Mouse (Mus musculus): ENCODE results near the gene Crybg3.

DNA sequence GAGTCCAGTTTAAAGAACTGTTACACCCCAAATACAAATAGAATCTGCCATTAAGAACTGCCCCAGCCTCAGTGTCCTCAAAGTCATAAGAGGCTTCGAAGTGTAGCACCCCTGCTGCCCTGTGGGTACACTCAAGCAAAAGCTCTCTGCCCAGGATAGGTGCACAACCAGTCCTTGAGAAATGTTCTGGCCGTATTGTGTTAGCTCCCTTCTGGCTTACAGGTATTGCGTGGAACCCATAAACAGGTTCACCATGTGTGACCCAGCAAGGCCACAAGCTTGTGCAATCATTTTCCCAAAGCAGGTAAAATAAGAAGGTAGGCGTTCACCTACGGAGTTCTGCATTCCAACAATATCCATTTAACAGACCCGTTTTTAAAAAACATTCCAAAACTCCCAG, 3.5 kb downstream of the Crybg3 start:
- TF ChIP-seq MAX (IDR thresholded peaks at IDR 0.05; ENCODE audit: low read depth), result no peak
- no peak for TF ChIP-seq REST (IDR thresholded peaks at IDR 0.05; ENCODE audit: insufficient read depth, insufficient read length)
- TF ChIP-seq POLR2A (IDR thresholded peaks at IDR 0.05; ENCODE audit: insufficient read length, low read depth), result no peak
- no peak for TF ChIP-seq USF1 (IDR thresholded peaks at IDR 0.05; ENCODE audit: low read depth)
- no peak for TF ChIP-seq MYOG (IDR thresholded peaks at IDR 0.05; ENCODE audit: control insufficient read depth in 1 of 3, insufficient read depth in 1 of 3, insufficient read length in 2 of 3, low read depth in 2 of 3)
- TF ChIP-seq POLR2AphosphoS2 (IDR thresholded peaks at IDR 0.05; ENCODE audit: insufficient read length, low read depth), result no peak
- TF ChIP-seq TCF12 (IDR thresholded peaks at IDR 0.05; ENCODE audit: insufficient read depth, poor library complexity, severe bottlenecking), result no peak
- no peak for TF ChIP-seq TCF3 (IDR thresholded peaks at IDR 0.05; ENCODE audit: insufficient read length, low read depth)
- no peak for TF ChIP-seq E2F4 (IDR thresholded peaks at IDR 0.05; ENCODE audit: insufficient read depth)
- no peak for TF ChIP-seq CEBPB (IDR thresholded peaks at IDR 0.05; ENCODE audit: insufficient read depth, poor library complexity, severe bottlenecking)
- TF ChIP-seq MYOD1 (IDR thresholded peaks at IDR 0.05; ENCODE audit: control insufficient read depth in 1 of 3, insufficient read length in 2 of 3, low read depth in 2 of 3), result no peak
